Mouse (Mus musculus) MEL (cell line): ENCODE results near the gene Tenm3. TPM values are rescaled to one million over a fixed set of nuclear protein-coding genes. Genes with fewer than 3 reads are reported as not detected.

Source experiments
- DNase-seq: peaks from one replicate; pipeline ENCODE4 v3.0.0; 2011; ENCODE audit warnings: low read depth, low spot score
- H3K27ac ChIP-seq: 2 replicates; pipeline ENCODE4 v1.5.1; 2012; ENCODE audit warnings: low read depth, mild to moderate bottlenecking, control low read depth, low read length, moderate library complexity; ENCODE audit not compliant: control insufficient read depth
- H3K27me3 ChIP-seq, 2 experiments: fragments of 150-350 bp in 1 of 2; sonication (generic) in 1 of 2; 2 replicates each; pipeline ENCODE4 v1.6.1; 2012; ENCODE audit warnings: low read length in 2 of 2, mild to moderate bottlenecking in 2 of 2, improper control_type of control experiment in 1 of 2, moderate library complexity in 1 of 2; ENCODE audit not compliant: insufficient read depth in 2 of 2, control insufficient read depth in 1 of 2
- H3K36me3 ChIP-seq, 2 experiments: 2 replicates each; pipeline ENCODE4 v1.6.1; 2012 to 2014; ENCODE audit warnings: low read length in 2 of 2, improper control_type of control experiment in 1 of 2, inconsistent platforms in 1 of 2, mild to moderate bottlenecking in 1 of 2; ENCODE audit not compliant: insufficient read depth in 2 of 2, control insufficient read depth in 1 of 2
- H3K4me1 ChIP-seq, 2 experiments: fragments of 150-350 bp in 1 of 2; sonication (generic) in 1 of 2; 2 replicates each; pipeline ENCODE4 v1.6.1; 2012; ENCODE audit warnings: low read length in 2 of 2, improper control_type of control experiment in 1 of 2, mild to moderate bottlenecking in 1 of 2; ENCODE audit not compliant: insufficient read depth in 2 of 2, control insufficient read depth in 1 of 2
- H3K4me3 ChIP-seq, 2 experiments: fragments of 150-350 bp in 1 of 2; sonication (generic) in 1 of 2; 2 replicates each; pipeline ENCODE4 v1.5.1; 2012; ENCODE audit warnings: low read depth in 2 of 2, low read length in 2 of 2, mild to moderate bottlenecking in 2 of 2, moderate library complexity in 2 of 2, control low read depth in 1 of 2, improper control_type of control experiment in 1 of 2; ENCODE audit not compliant: control insufficient read depth in 1 of 2, insufficient read depth in 1 of 2
- H3K79me2 ChIP-seq: 2 replicates; pipeline ENCODE4 v1.6.1; 2012; ENCODE audit warnings: mild to moderate bottlenecking, low read length, moderate library complexity; ENCODE audit not compliant: control insufficient read depth, poor library complexity, insufficient read depth
- H3K9ac ChIP-seq: 2 replicates; pipeline ENCODE4 v1.6.1; 2012; ENCODE audit warnings: low read depth, mild to moderate bottlenecking, control low read depth, low read length, moderate library complexity; ENCODE audit not compliant: control insufficient read depth, poor library complexity, severe bottlenecking
- H3K9me3 ChIP-seq: fragments of 150-350 bp; sonication (generic); replicated peaks from 2 replicates; pipeline ENCODE4 v1.6.1; 2012; ENCODE audit warnings: mild to moderate bottlenecking, low read length, improper control_type of control experiment, moderate library complexity; ENCODE audit not compliant: insufficient read depth
- CHD1 ChIP-seq: IDR thresholded peaks from 2 replicates; pipeline ENCODE4 v1.6.1; 2012; ENCODE audit warnings: low read depth, mild to moderate bottlenecking, inconsistent platforms, low read length, improper control_type of control experiment
- CHD2 ChIP-seq: IDR thresholded peaks from 2 replicates; pipeline ENCODE4 v1.6.1; 2011; ENCODE audit warnings: low read length, improper control_type of control experiment
- E2F4 ChIP-seq: IDR thresholded peaks from 2 replicates; pipeline ENCODE4 v1.6.1; 2011; ENCODE audit warnings: low read depth, low read length, improper control_type of control experiment, borderline replicate concordance
- ELF1 ChIP-seq: IDR thresholded peaks from 2 replicates; pipeline ENCODE4 v1.6.1; 2014; ENCODE audit warnings: low read depth, mild to moderate bottlenecking, inconsistent platforms, low read length, improper control_type of control experiment, moderate library complexity
- GATA1 ChIP-seq: IDR thresholded peaks from 2 replicates; pipeline ENCODE4 v1.6.1; 2011; ENCODE audit warnings: low read depth, low read length, improper control_type of control experiment
- HCFC1 ChIP-seq: IDR thresholded peaks from 2 replicates; pipeline ENCODE4 v1.6.1; 2012; ENCODE audit warnings: low read depth, mild to moderate bottlenecking, inconsistent platforms, low read length, improper control_type of control experiment, moderate library complexity
- KAT2A ChIP-seq: conservative IDR thresholded peaks from 2 replicates; pipeline ENCODE4 v1.6.1; 2012; ENCODE audit warnings: low read depth, low read length, improper control_type of control experiment, inconsistent platforms
- MAFK ChIP-seq: IDR thresholded peaks from 2 replicates; pipeline ENCODE4 v1.6.1; 2011; ENCODE audit warnings: low read depth, mild to moderate bottlenecking, low read length, improper control_type of control experiment, borderline replicate concordance
- MAX ChIP-seq: IDR thresholded peaks from 2 replicates; pipeline ENCODE4 v1.6.1; 2011; ENCODE audit warnings: low read length, improper control_type of control experiment
- MAZ ChIP-seq: IDR thresholded peaks from 2 replicates; pipeline ENCODE4 v1.6.1; 2012; ENCODE audit warnings: low read depth, mild to moderate bottlenecking, inconsistent platforms, low read length, improper control_type of control experiment
- MEF2A ChIP-seq: IDR thresholded peaks from 2 replicates; pipeline ENCODE4 v1.6.1; 2014; ENCODE audit warnings: low read depth, mild to moderate bottlenecking, inconsistent platforms, low read length, improper control_type of control experiment; ENCODE audit not compliant: poor library complexity, insufficient replicate concordance, severe bottlenecking; ENCODE audit errors: extremely low read depth
- MYC ChIP-seq: IDR thresholded peaks from 2 replicates; pipeline ENCODE4 v1.6.1; 2011; ENCODE audit warnings: low read depth, mild to moderate bottlenecking, low read length, improper control_type of control experiment, moderate library complexity
- POLR2A ChIP-seq, 2 experiments: IDR thresholded peaks; 2 replicates each; pipeline ENCODE4 v1.6.1; 2011 to 2012; ENCODE audit warnings: low read length in 2 of 2, mild to moderate bottlenecking in 2 of 2, control low read depth in 1 of 2, improper control_type of control experiment in 1 of 2, low read depth in 1 of 2, moderate library complexity in 1 of 2; ENCODE audit not compliant: control insufficient read depth in 1 of 2, insufficient read depth in 1 of 2, poor library complexity in 1 of 2
- POLR2AphosphoS2 ChIP-seq: IDR thresholded peaks from 2 replicates; pipeline ENCODE4 v1.6.1; 2011; ENCODE audit warnings: low read length, improper control_type of control experiment
- POLR2AphosphoS5 ChIP-seq: IDR thresholded peaks from 2 replicates; pipeline ENCODE4 v1.6.1; 2012; ENCODE audit warnings: low read depth, borderline replicate concordance, mild to moderate bottlenecking, inconsistent platforms, low read length, moderate library complexity, mixed read lengths
- RAD21 ChIP-seq: IDR thresholded peaks from 2 replicates; pipeline ENCODE4 v1.6.1; 2011; ENCODE audit warnings: mild to moderate bottlenecking, low read depth, low read length, improper control_type of control experiment
- RCOR1 ChIP-seq: IDR thresholded peaks from 2 replicates; pipeline ENCODE4 v1.6.1; 2012; ENCODE audit warnings: low read depth, mild to moderate bottlenecking, inconsistent platforms, low read length, improper control_type of control experiment
- SMC3 ChIP-seq: IDR thresholded peaks from 2 replicates; pipeline ENCODE4 v1.6.1; 2011; ENCODE audit warnings: low read depth, low read length, improper control_type of control experiment
- TAL1 ChIP-seq: IDR thresholded peaks from 2 replicates; pipeline ENCODE4 v1.6.1; 2012; ENCODE audit warnings: mild to moderate bottlenecking, inconsistent platforms, low read length, moderate library complexity, mixed read lengths
- UBTF ChIP-seq: IDR thresholded peaks from 2 replicates; pipeline ENCODE4 v1.6.1; 2012; ENCODE audit warnings: low read depth, mild to moderate bottlenecking, inconsistent platforms, low read length, improper control_type of control experiment, moderate library complexity, borderline replicate concordance; ENCODE audit not compliant: insufficient read depth
- USF1 ChIP-seq: IDR thresholded peaks from 2 replicates; pipeline ENCODE4 v1.6.1; 2014; ENCODE audit warnings: low read depth, mild to moderate bottlenecking, inconsistent platforms, low read length, improper control_type of control experiment, moderate library complexity
- ZMIZ1 ChIP-seq: IDR thresholded peaks from 2 replicates; pipeline ENCODE4 v1.6.1; 2012; ENCODE audit warnings: low read depth, mild to moderate bottlenecking, inconsistent platforms, low read length, improper control_type of control experiment, moderate library complexity
- polyA plus RNA-seq, 2 experiments: library from polyadenylated mRNA; stranded (reverse) in 1 of 2; unstranded in 1 of 2; fragments of >175 nt in 1 of 2; fragments of >200 nt in 1 of 2; gene quantifications; 2 replicates each; pipeline versions ENCODE4 v1.2.1 to v1.2.4; 2012; ENCODE audit warnings: low replicate concordance in 2 of 2, low read depth in 1 of 2; ENCODE audit not compliant: insufficient read length in 2 of 2, insufficient read depth in 1 of 2, missing spikeins in 1 of 2
- total RNA-seq: library from RNA; depleted of rRNA; stranded (reverse); fragments of 300-350 nt; gene quantifications from 2 replicates; pipeline ENCODE4 v1.2.3, GENCODE M21; 2012; rRNA removed

Gene Tenm3
- total RNA-seq (not detected in 2 replicates), polyA plus RNA-seq (not detected)

- TF ChIP-seq MAX (no peak), CHD2 (no peak), USF1 (no peak), GATA1 (no peak), POLR2A (IDR thresholded peaks at IDR 0.05; ENCODE audit: control insufficient read depth in 1 of 2, insufficient read depth in 1 of 2, low read depth in 1 of 2, low read length in 2 of 2, poor library complexity in 1 of 2) (no peak), UBTF (no peak), MEF2A (no peak), KAT2A (no peak), MAFK (no peak), MAZ (no peak), RAD21 (no peak), POLR2AphosphoS2 (no peak), SMC3 (no peak), ZMIZ1 (no peak), ELF1 (no peak), MYC (no peak)
- TF ChIP-seq, all 39 proteins: peak for 0
- no peaks in the 10 kb centered on the region for H3K27me3 ChIP-seq
- H3K4me1 ChIP-seq, result no peaks in the 10 kb centered on the region
- no peak within 1 kb of the TSS for H3K4me3 ChIP-seq
- H3K79me2 ChIP-seq, result no peaks in the 10 kb centered on the region
- H3K27ac ChIP-seq, result no peak within 1 kb of the TSS
- no peaks in the 10 kb centered on the region for H3K9me3 ChIP-seq
- no peak for DNase-seq
- H3K9ac ChIP-seq, result no peak within 1 kb of the TSS
- no peaks in the 10 kb centered on the region for H3K36me3 ChIP-seq
Observed at GRCm38 (mm10) chr8:48843931-48844285, at the start of gene Tenm3. Tenm3 (minus strand) TSS chr8:48843951.

GRCm38 (mm10) chr8:48890216-48890765 lies 46.5 kb upstream of the Tenm3 start:
- TF ChIP-seq SMC3, result no peak
- no peak for TF ChIP-seq HCFC1
- no peak for TF ChIP-seq TAL1
- TF ChIP-seq POLR2AphosphoS2, result no peak
- TF ChIP-seq RCOR1, result no peak
- no peak for TF ChIP-seq E2F4
- no peak for TF ChIP-seq ELF1
- TF ChIP-seq POLR2AphosphoS5, result no peak
- no peak for TF ChIP-seq CHD1
- Histone ChIP-seq H3K36me3 (no peaks in the 10 kb centered on the region), H3K9me3 (no peaks in the 10 kb centered on the region), H3K4me3 (no peak overlapping the region), H3K27ac (no peak overlapping the region), H3K9ac (no peak overlapping the region), H3K27me3 (no peaks in the 10 kb centered on the region), H3K79me2 (no peaks in the 10 kb centered on the region), H3K4me1 (no peaks in the 10 kb centered on the region)
- no peak for DNase-seq
